Mouse (Mus musculus) lung, adult 2 months (tissue): ENCODE results near the gene Arl9.

Source experiments
- CTCF ChIP-seq: fragments of 200-500 bp; IDR thresholded peaks from 2 replicates; pipeline ENCODE4 v1.5.1; 2011; ENCODE audit warnings: mild to moderate bottlenecking, low read length, control low read depth; ENCODE audit not compliant: insufficient read depth
- POLR2A ChIP-seq: fragments of 200-500 bp; IDR thresholded peaks from 2 replicates; pipeline ENCODE4 v1.6.1; 2011; ENCODE audit warnings: low read depth, mild to moderate bottlenecking, control low read depth, low read length, borderline replicate concordance; ENCODE audit errors: extremely low read depth

GRCm38 (mm10) chr5:77056881-77057440 lies 53.1 kb downstream of the Arl9 start:
- TF ChIP-seq CTCF (no peak), POLR2A (no peak)
